Mouse (Mus musculus) kidney, adult 2 months (tissue): ENCODE measurements around the gene Stambp.

Source experiments
- CTCF ChIP-seq: fragments of 200-500 bp; conservative IDR thresholded peaks from 2 replicates; pipeline ENCODE4 v1.5.1; 2011; ENCODE audit warnings: low read depth, mild to moderate bottlenecking, control low read depth, low read length, moderate library complexity, mixed read lengths; ENCODE audit not compliant: insufficient read depth, insufficient read length
- POLR2A ChIP-seq: fragments of 200-500 bp; IDR thresholded peaks from one replicate; pipeline ENCODE4 v1.6.1; 2011; ENCODE audit warnings: low read depth, low read length, control low read depth

GRCm38 (mm10) chr6:83496009-83496752 lies 76.3 kb downstream of the Stambp start:
- TF ChIP-seq POLR2A (no peak), CTCF (no peak)
